Mouse (Mus musculus) embryonic facial prominence, embryonic 12.5 days (tissue): ENCODE data around the gene Hist1h2bb. TPM values are rescaled to one million over a fixed set of nuclear protein-coding genes. Genes with fewer than 3 reads are reported as not detected.
"Not testable (repeated sequence)": the region's sequence is repeated elsewhere in the genome, so short reads cannot be mapped to it uniquely, and the experiment has no call there.

ENCODE experiments used
- ATAC-seq: fragments of 200-750 bp; cut with Nextera tagmentation; 2 replicates; pipeline ENCODE4 v1.8.0; 2017; ENCODE audit not compliant: insufficient number of reproducible peaks, insufficient read depth, low FRiP score, low TSS enrichment
- H3K27ac ChIP-seq: fragments of 300-500 bp; sonication (generic); 2 replicates; pipeline ENCODE4 v1.5.1; 2016; ENCODE audit warnings: mild to moderate bottlenecking
- H3K27me3 ChIP-seq: fragments of 300-500 bp; sonication (generic); 2 replicates; pipeline ENCODE4 v1.6.1; 2016; ENCODE audit warnings: mild to moderate bottlenecking, moderate library complexity
- H3K36me3 ChIP-seq: fragments of 300-500 bp; sonication (generic); 2 replicates; pipeline ENCODE4 v1.6.1; 2016; ENCODE audit warnings: mild to moderate bottlenecking
- H3K4me1 ChIP-seq: fragments of 300-500 bp; sonication (generic); 2 replicates; pipeline ENCODE4 v1.6.1; 2016
- H3K4me2 ChIP-seq: fragments of 300-500 bp; sonication (generic); replicated peaks from 2 replicates; pipeline ENCODE4 v1.6.1; 2016; ENCODE audit warnings: mild to moderate bottlenecking, moderate library complexity
- H3K4me3 ChIP-seq: fragments of 300-500 bp; sonication (generic); 2 replicates; pipeline ENCODE4 v1.5.1; 2016; ENCODE audit warnings: mild to moderate bottlenecking
- H3K9ac ChIP-seq: fragments of 300-500 bp; sonication (generic); 2 replicates; pipeline ENCODE4 v1.6.1; 2016; ENCODE audit warnings: mild to moderate bottlenecking, moderate library complexity
- H3K9me3 ChIP-seq: fragments of 300-500 bp; sonication (generic); 2 replicates; pipeline ENCODE4 v1.6.1; 2016; ENCODE audit warnings: mild to moderate bottlenecking, moderate library complexity
- WGBS: fragments of 180-500 bp; shearing (Covaris S2); methylation state at CpG from one replicate; pipeline ENCODE4 v1.1.7; 2016; 5-methylcytosine and 5-hydroxymethylcytosine counted together
- polyA plus RNA-seq: library from polyadenylated mRNA; unstranded; fragments of >200 nt; fragmentation: Nextera tagmentation; extraction: Ambion mirVana; gene quantifications from 2 replicates; pipeline ENCODE4 v1.2.1, GENCODE M21; 2016

Gene Hist1h2bb
- polyA plus RNA-seq, 1 experiment from 2014 or later = 3.6 TPM

DNA sequence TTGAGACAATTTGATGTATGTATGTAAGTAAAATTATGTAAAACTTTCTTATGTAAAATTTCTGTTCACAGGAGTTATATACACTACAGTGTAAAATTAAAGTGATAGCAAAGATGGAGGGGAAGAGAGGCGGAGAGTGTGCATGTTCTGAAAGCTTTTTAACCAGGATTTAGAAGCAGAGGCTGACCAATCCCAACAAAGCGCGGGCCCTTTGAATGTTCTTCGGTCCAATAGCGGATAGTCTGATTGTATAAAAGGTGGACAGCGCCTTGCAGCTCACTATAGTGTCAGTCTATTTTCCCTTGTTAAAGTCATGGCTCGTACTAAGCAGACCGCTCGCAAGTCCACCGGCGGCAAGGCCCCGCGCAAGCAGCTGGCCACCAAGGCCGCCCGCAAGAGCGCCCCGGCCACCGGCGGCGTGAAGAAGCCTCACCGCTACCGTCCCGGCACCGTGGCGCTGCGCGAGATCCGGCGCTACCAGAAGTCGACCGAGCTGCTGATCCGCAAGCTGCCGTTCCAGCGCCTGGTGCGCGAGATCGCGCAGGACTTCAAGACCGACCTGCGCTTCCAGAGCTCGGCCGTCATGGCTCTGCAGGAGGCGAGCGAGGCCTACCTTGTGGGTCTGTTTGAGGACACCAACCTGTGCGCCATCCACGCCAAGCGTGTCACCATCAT, 5.7 kb downstream of the Hist1h2bb start, which contains the start of gene Hist1h3b:
Hist1h3b (plus strand) TSS at position 201 of the 675 bp plus-strand sequence.
- H3K27me3 ChIP-seq, H3K4me1 ChIP-seq, H3K36me3 ChIP-seq, H3K9me3 ChIP-seq: not testable (repeated sequence)
- 1% methylated on average over 22 of the region's 47 CpGs for WGBS
- H3K4me2 ChIP-seq = peak within 1 kb of the TSS; percentile 57
- ATAC-seq = peak; percentile 88
- H3K4me3 ChIP-seq = peak within 1 kb of the TSS; percentile 42
- peak within 1 kb of the TSS; percentile 96 for H3K27ac ChIP-seq
- peak within 1 kb of the TSS; percentile 59 for H3K9ac ChIP-seq

DNA sequence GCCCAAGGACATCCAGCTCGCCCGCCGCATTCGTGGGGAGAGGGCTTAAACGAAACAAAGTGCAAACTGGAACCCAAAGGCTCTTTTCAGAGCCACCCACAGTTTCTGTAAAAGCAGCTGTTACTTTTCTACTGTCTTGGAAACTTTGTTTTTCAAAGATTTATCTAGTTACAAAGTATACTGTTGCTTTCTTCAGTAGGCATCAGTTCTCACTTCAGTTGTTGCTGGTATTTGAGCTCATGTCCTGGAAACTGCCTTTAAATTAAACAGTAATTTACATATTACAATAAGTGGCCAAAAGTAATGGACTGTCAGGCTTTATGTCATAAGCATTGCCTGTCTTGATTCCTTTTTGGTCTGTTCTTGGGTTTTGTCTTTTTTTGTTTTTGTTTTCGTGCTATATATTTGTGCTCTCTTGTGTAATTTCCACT, 6.2 kb downstream of the Hist1h2bb start:
- peak overlapping the region; percentile 59 for H3K9ac ChIP-seq
- peak overlapping the region; percentile 41 for H3K4me3 ChIP-seq
- under 1% methylated on average over 6 of the region's 6 CpGs for WGBS
- H3K4me2 ChIP-seq = peak overlapping the region; percentile 57
- peak overlapping the region; percentile 88 for H3K27ac ChIP-seq
- ATAC-seq = no peak
- H3K36me3 ChIP-seq = no peaks in the 10 kb centered on the region
- H3K9me3 ChIP-seq = no peaks in the 10 kb centered on the region
- no peaks in the 10 kb centered on the region for H3K27me3 ChIP-seq
- H3K4me1 ChIP-seq = peaks cover 5% of the 10 kb centered on the region; the same call in 1 of the 2 replicates

DNA sequence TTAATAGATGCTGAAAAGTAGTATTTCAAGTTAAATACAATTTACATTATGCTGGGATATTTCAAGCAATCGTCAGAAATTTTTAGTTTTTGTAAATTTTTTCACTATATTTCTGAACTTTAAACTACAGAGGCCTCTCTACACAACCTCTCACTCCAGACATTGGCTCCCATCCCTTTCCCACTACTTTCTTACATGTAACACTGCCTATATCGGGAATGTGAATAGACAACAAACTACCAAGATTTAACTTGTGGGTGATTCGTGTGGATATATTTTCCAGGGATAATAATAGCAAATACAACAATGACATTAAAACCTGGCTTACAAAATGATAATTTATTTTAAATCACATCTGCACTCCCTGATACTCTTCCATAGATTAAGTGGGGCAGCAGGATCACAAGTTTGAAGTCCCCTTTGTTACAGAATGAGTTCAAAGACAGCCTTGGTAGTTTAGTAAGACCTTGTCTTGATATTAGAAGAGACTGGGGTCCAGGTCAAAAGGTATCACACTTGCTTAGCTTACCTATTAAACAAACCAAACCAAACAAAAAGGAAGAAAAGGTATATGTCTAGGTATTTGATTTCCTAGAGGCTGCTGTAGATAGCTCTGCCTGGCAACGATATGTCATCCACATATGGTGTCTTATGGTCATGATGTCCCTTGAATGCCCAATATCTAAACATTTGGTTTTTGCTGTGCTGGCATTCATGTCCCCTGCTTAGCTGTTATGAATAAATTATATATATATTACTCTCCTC, 7.0 kb downstream of the Hist1h2bb start:
- H3K4me3 ChIP-seq = peak overlapping the region; percentile 41
- no peaks in the 10 kb centered on the region for H3K9me3 ChIP-seq
- peak overlapping the region; percentile 57 for H3K4me2 ChIP-seq
- H3K4me1 ChIP-seq = no peaks in the 10 kb centered on the region
- WGBS = 52% methylated on average over 4 of the region's 4 CpGs
- H3K36me3 ChIP-seq = no peaks in the 10 kb centered on the region
- H3K9ac ChIP-seq = no peak overlapping the region
- H3K27me3 ChIP-seq = no peaks in the 10 kb centered on the region
- no peak for ATAC-seq
- peak overlapping the region; percentile 88 for H3K27ac ChIP-seq

DNA sequence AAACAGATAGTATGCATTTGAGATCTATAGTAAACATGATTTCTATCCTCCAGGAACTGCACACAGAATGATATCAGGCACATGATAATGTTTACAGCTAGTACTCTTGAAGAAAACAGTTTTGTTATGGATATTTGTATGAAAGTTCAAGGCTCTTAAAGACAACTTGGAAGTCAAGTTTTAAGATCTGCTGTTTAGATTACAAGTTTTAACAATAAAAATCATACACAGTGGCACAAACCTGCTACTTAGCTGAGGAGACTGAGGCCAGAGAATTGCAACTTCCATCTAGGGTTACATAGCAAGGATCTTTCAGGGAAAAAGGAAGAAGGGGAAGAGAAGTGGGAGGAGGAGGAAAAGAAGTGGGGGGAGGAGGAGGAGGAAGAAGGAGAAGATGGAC, 8.5 kb downstream of the Hist1h2bb start:
- no peak overlapping the region for H3K4me3 ChIP-seq
- H3K36me3 ChIP-seq = no peaks in the 10 kb centered on the region
- no peak overlapping the region for H3K4me2 ChIP-seq
- no peak overlapping the region for H3K9ac ChIP-seq
- peak overlapping the region; percentile 54 for H3K27ac ChIP-seq
- no peaks in the 10 kb centered on the region for H3K9me3 ChIP-seq
- ATAC-seq = no peak
- peaks cover 3% of the 10 kb centered on the region for H3K4me1 ChIP-seq
- H3K27me3 ChIP-seq = no peaks in the 10 kb centered on the region

DNA sequence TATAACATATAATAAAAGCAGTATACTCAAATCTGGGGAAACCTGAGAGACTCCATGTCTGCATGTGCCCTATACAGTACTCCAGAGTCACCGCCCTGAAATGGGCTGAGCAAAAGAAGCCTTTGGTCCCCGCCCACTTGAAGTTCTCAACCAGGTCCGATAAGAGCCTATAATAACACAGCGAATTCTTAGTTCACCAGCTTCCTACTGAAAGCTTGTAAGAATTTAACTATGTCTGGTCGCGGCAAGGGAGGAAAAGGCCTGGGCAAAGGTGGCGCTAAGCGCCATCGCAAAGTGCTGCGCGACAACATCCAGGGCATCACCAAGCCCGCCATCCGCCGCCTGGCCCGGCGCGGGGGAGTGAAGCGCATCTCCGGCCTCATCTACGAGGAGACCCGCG, 10.3 kb downstream of the Hist1h2bb start, which contains the start of gene Hist1h4b:
Hist1h4b (plus strand) TSS at position 224 of the 400 bp plus-strand sequence.
- H3K4me1 ChIP-seq = peaks cover 7% of the 10 kb centered on the region
- WGBS = 0% methylated on average over 20 of the region's 22 CpGs

DNA sequence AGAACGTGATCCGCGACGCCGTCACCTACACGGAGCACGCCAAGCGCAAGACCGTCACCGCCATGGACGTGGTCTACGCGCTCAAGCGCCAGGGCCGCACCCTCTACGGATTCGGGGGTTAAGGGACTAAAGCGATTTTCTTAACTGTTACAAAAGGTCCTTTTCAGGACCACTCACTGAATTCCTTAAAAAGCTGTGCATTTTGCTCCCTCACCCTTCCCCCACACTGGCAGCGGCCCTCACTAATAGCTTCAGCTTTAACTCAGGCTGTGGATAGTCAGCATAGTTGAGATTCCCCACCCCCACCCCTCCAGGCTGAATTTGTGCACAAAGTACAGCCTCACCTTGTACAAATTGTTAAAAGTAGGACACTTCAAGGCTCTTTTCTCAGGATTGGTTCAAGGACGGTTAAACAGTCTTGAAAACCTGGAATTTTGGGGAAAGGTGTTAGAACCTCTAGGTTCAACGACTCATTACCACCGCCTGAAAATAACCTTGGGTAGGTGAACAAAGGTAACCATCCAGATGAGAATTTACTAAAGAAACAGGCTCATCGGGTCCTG, 10.8 kb downstream of the Hist1h2bb start:
- Histone ChIP-seq H3K4me1 (peaks cover 7% of the 10 kb centered on the region), H3K27me3 (no peaks in the 10 kb centered on the region), H3K9me3 (no peaks in the 10 kb centered on the region), H3K36me3 (no peaks in the 10 kb centered on the region), H3K9ac (peak overlapping the region; percentile 55), H3K4me3 (peak overlapping the region; percentile 42), H3K27ac (peak overlapping the region; percentile 95), H3K4me2 (peak overlapping the region; percentile 61)
- no peak for ATAC-seq
- WGBS = under 1% methylated on average over 17 of the region's 23 CpGs

More for the DNA sequence above, 10.3 kb downstream of the Hist1h2bb start, which contains the start of gene Hist1h4b:
- no peaks in the 10 kb centered on the region for H3K27me3 ChIP-seq
- H3K4me3 ChIP-seq = peak within 1 kb of the TSS; percentile 42
- H3K27ac ChIP-seq = peak within 1 kb of the TSS; percentile 95
- H3K9ac ChIP-seq = peak within 1 kb of the TSS; percentile 55
- H3K9me3 ChIP-seq = no peaks in the 10 kb centered on the region
- H3K4me2 ChIP-seq = peak within 1 kb of the TSS; percentile 61
- no peaks in the 10 kb centered on the region for H3K36me3 ChIP-seq
- peak; percentile 86 for ATAC-seq

DNA sequence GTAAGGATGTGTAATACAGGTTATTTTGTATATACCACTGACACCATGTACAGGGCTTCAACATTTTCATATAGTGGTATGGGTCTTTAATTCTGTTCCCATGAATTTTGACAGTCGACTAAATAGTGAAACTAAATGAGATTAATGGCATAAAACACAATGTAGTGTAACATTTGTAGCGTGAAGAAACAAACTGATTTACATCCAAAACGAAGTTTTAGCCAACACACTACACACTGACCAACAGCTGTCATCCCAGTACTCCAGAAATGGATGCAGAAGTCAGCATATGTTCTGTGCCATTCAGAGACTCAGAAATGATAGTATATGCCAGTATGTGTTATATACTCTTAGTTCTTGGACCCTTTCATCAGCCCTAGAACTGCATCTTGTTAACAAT, 11.4 kb downstream of the Hist1h2bb start:
- H3K27me3 ChIP-seq = no peaks in the 10 kb centered on the region
- no peak overlapping the region for H3K9ac ChIP-seq
- H3K27ac ChIP-seq = peak overlapping the region; percentile 70; the same call in 1 of the 2 replicates
- H3K36me3 ChIP-seq = no peaks in the 10 kb centered on the region
- no peak overlapping the region for H3K4me3 ChIP-seq
- H3K4me1 ChIP-seq = peaks cover 7% of the 10 kb centered on the region
- no peak for ATAC-seq
- H3K9me3 ChIP-seq = no peaks in the 10 kb centered on the region
- H3K4me2 ChIP-seq = peak overlapping the region; percentile 61; the same call in 1 of the 2 replicates
- 55% methylated on average over 3 of the region's 3 CpGs for WGBS

DNA sequence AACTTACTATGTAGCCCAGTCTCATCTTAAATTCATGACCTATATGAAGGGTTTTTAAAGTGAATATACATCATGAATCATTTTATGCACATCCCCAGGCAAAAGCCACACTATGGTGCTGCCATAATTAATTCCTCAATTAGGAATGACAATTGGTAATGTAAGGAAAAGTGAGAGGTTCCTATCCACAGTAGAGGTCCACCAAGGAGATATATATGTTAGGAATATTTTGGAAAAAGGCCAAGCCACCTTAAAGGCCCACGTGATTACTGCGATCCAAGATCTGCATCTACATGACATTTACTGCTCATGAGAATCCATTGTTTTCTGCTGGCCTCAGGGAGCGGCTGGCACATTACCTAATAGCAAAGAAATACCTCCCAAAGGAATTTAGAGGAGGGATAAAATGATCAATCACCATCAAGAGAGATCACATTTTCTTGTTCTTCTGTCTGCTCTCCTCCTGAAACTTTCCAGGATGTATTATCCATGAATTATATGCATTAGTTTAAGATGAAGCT, 12.8 kb downstream of the Hist1h2bb start:
- WGBS = 82% methylated on average over 3 of the region's 3 CpGs
- no peak overlapping the region for H3K4me2 ChIP-seq
- ATAC-seq = no peak
- no peak overlapping the region for H3K4me3 ChIP-seq
- peaks cover 10% of the 10 kb centered on the region for H3K4me1 ChIP-seq
- no peaks in the 10 kb centered on the region for H3K36me3 ChIP-seq
- H3K9me3 ChIP-seq = no peaks in the 10 kb centered on the region
- H3K27ac ChIP-seq = peak overlapping the region; percentile 90
- H3K27me3 ChIP-seq = no peaks in the 10 kb centered on the region
- no peak overlapping the region for H3K9ac ChIP-seq

DNA sequence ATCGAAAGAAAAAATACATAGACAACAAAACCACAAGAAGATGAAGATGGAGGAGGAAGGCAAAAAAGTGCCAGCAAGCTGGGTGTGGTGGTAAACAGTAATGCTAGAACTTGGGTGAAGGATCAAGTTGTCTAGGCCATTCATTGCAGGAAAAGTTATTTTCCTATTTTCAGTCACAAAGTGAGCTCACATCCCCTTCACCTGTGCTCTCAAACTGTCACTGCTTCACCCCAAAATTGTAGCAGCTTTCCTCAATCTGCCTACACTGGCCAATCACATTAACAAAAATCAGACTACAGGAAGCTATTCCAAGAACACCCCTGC, 13.3 kb downstream of the Hist1h2bb start:
- peaks cover 14% of the 10 kb centered on the region for H3K4me1 ChIP-seq

DNA sequence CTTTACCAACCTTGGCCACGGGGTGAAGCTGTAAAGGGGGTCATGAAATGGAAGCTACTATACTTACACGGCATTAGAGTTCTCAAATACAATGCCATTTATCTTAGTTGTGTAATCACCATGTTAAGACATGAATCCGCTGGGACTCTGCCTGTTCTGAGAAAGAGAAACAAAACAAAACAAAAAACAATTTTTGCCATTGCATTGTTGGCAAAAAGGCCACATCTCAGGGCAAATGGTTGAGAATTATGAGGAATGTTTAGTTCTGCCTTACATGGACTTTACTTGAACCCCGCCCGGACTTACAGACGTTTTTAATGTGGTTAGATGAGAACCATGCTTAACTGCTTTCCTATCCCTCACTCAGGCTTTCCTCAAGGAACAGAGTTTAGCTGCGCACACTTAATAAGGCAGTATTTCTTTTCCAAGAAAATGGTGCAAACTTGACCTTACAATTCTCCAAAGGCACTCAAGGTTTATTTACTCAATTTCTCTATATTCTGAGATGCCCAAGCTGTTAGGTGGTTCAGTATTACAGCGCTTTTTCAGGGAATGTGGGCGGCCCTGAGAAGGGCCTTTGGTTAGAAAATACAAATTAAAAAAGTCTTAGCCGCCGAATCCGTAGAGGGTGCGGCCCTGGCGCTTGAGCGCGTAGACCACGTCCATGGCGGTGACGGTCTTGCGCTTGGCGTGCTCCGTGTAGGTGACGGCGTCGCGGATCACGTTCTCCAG, 13.9 kb downstream of the Hist1h2bb start:
- Histone ChIP-seq H3K27ac (peak overlapping the region; percentile 90), H3K4me3 (peak overlapping the region; percentile 43), H3K9ac (peak overlapping the region; percentile 50), H3K27me3 (no peaks in the 10 kb centered on the region), H3K4me2 (peak overlapping the region; percentile 86), H3K36me3 (no peaks in the 10 kb centered on the region), H3K9me3 (no peaks in the 10 kb centered on the region), H3K4me1 (peaks cover 14% of the 10 kb centered on the region)
- WGBS = 2% methylated on average over 19 of the region's 27 CpGs
- ATAC-seq = no peak

More for the DNA sequence above, 13.3 kb downstream of the Hist1h2bb start:
- Histone ChIP-seq H3K9ac (peak overlapping the region; percentile 50; the same call in 1 of the 2 replicates), H3K27ac (peak overlapping the region; percentile 90), H3K4me2 (peak overlapping the region; percentile 86), H3K27me3 (no peaks in the 10 kb centered on the region), H3K9me3 (no peaks in the 10 kb centered on the region), H3K36me3 (no peaks in the 10 kb centered on the region), H3K4me3 (peak overlapping the region; percentile 43)
- WGBS = 68% methylated on average over 1 of the region's 1 CpGs
- ATAC-seq = no peak
